Mouse (Mus musculus) heart, postnatal 0 days (tissue): ENCODE data around the gene Krt81.

Experiments used
- CTCF ChIP-seq: IDR thresholded peaks from 2 replicates; pipeline ENCODE4 v1.5.1; 2016; ENCODE audit warnings: antibody characterized with exemption, control low read depth, low read depth
- EP300 ChIP-seq: IDR thresholded peaks from 2 replicates; pipeline ENCODE4 v1.6.1; 2016; ENCODE audit warnings: antibody characterized with exemption, low read depth

- no peak for TF ChIP-seq CTCF
- no peak for TF ChIP-seq EP300
Measured at GRCm38 (mm10) chr15:101440837-101441236, 22.7 kb downstream of the Krt81 start.
